Mouse (Mus musculus): Measurements from ENCODE around the gene Smoc2. TPM values are rescaled to one million over a fixed set of nuclear protein-coding genes. Genes with fewer than 3 reads are reported as not detected.

The Smoc2 gene
- total and polyA plus RNA-seq, 3 experiments, result not detected

DNA sequence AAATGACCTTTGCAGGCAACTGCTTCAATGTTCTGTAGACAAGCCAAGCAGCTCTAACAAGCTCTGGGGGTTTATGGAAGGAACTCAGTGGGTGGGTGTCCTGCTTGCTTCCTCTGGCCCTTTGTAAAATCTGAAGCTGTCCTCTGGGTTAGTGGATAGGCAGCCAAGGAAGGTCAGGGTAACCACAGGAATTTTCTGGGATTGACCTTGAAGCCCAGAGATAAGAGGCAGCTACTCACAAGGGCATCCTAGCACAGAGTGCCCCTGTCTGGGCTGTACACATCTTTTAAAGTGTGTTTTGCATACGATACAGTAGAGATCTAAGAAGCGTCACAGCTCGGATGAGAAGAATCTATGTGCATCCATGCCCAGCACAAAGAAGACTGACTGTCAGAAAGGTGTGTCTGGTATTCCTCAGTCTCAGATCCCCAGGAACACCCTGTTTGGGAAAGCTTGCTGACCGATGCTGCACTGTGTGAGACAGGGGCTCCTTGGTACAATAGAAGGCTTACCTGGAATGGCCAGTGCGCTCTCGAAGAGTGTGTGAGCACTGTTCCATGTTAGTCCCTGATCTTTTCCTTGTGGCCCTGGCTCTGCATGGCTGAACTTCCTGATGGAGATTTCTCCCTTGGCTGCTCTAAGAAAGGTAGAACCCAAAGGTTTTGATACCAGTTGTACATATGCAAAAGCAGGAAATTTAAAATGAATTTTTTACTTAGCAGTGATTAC lies 69.9 kb downstream of the Smoc2 start:
- H3K4me1 ChIP-seq (ENCODE audit: control insufficient read depth in 1 of 2, insufficient read depth in 2 of 2, low read length in 2 of 2), result no peaks in the 10 kb centered on the region
- no peak overlapping the region for H3K27ac ChIP-seq (ENCODE audit: control insufficient read depth, low read depth, low read length)
- no peaks in the 10 kb centered on the region for H3K9me3 ChIP-seq (replicated peaks; ENCODE audit: insufficient read depth, low read length)
- no peaks in the 10 kb centered on the region for H3K36me3 ChIP-seq (ENCODE audit: control insufficient read depth in 1 of 2, insufficient read depth in 2 of 2, low read length in 2 of 2)
- TF ChIP-seq KAT2A (conservative IDR thresholded peaks at IDR 0.05; ENCODE audit: low read depth, low read length), result no peak
- no peak for TF ChIP-seq ZMIZ1 (IDR thresholded peaks at IDR 0.05; ENCODE audit: low read depth, low read length)
- no peak for TF ChIP-seq POLR2A (IDR thresholded peaks at IDR 0.05; ENCODE audit: control insufficient read depth in 1 of 2, insufficient read depth in 1 of 2, low read depth in 1 of 2, low read length in 2 of 2, poor library complexity in 1 of 2)
- TF ChIP-seq CTCF (IDR thresholded peaks at IDR 0.05 in 2 of 3, conservative IDR thresholded peaks at IDR 0.05 in 1 of 3; ENCODE audit: control insufficient read depth in 1 of 3, insufficient read depth in 1 of 3, low read depth in 2 of 3, low read length in 3 of 3, poor library complexity in 1 of 3, severe bottlenecking in 1 of 3), result no peak
- TF ChIP-seq GATA1 (IDR thresholded peaks at IDR 0.05; ENCODE audit: low read depth, low read length), result no peak
- no peak for TF ChIP-seq E2F4 (IDR thresholded peaks at IDR 0.05; ENCODE audit: borderline replicate concordance, low read depth, low read length)
- TF ChIP-seq HCFC1 (IDR thresholded peaks at IDR 0.05; ENCODE audit: low read depth, low read length), result no peak
- TF ChIP-seq TAL1 (IDR thresholded peaks at IDR 0.05; ENCODE audit: low read length), result no peak
- no peak for TF ChIP-seq POLR2AphosphoS2 (IDR thresholded peaks at IDR 0.05; ENCODE audit: low read length)
- no peak for TF ChIP-seq MYC (IDR thresholded peaks at IDR 0.05; ENCODE audit: low read depth, low read length)
- no peak for TF ChIP-seq BHLHE40 (IDR thresholded peaks at IDR 0.05; ENCODE audit: borderline replicate concordance, low read depth, low read length)
- TF ChIP-seq EP300 (IDR thresholded peaks at IDR 0.05; ENCODE audit: low read depth in 1 of 2, low read length in 2 of 2), result no peak
- TF ChIP-seq ZKSCAN1 (IDR thresholded peaks at IDR 0.05; ENCODE audit: low read depth, low read length), result no peak
- TF ChIP-seq ETS1 (IDR thresholded peaks at IDR 0.05; ENCODE audit: low read depth, low read length), result no peak
- TF ChIP-seq USF2 (IDR thresholded peaks at IDR 0.05; ENCODE audit: borderline replicate concordance in 1 of 2, insufficient read depth in 1 of 2, low read depth in 1 of 2, low read length in 2 of 2), result no peak
- no peak overlapping the region for H3K4me3 ChIP-seq (ENCODE audit: control insufficient read depth in 1 of 2, insufficient read depth in 1 of 2, low read depth in 2 of 2, low read length in 2 of 2)
- no peaks in the 10 kb centered on the region for H3K27me3 ChIP-seq (ENCODE audit: control insufficient read depth in 1 of 2, insufficient read depth in 2 of 2, low read length in 2 of 2)
- no peak for DNase-seq (ENCODE audit: low read depth, low spot score)
- no peaks in the 10 kb centered on the region for H3K79me2 ChIP-seq (ENCODE audit: control insufficient read depth, insufficient read depth, low read length, poor library complexity)
- H3K9ac ChIP-seq (ENCODE audit: control insufficient read depth, low read depth, low read length, poor library complexity, severe bottlenecking), result no peak overlapping the region

DNA sequence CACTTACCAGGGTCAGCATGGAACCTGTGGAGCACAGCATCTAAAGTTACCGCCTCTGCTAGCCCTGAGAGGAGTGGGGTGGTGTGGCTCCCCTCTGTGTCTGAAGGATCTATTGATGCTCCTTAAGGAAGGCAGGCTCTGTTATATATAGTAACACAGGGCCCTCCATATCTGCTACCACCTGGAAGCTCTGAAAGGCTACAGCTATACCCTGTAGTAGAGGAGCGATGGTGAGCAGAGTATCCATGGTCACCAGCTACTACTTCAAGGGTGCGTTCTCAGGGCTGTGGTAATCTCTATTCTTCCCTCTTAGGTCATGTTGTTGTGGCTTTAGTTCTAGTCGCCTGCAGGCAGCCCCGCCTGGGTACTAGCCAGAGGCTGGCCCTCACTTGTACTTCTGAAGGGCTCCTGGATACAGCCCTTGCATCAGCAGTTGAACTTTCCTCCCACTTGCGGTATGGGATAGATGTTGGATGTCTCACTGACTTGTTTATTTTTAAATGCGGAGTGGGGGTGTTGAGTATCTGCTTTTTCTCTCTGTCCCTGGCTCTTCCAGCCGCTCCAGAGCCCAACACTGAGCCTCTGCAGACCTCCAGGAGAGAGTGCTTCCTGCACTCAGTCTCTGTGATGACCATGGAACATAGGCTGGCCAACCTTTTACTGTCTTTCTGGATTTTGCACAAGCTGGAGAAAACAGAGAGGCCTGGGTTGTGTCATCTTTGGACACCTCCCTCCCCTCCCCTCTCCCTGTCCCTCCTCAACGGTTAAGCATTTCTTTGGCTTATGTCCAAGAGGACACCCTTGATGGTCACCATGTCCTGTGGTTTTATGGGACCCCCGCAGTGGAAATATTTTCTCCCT lies 74.1 kb downstream of the Smoc2 start:
- no peak for DNase-seq (ENCODE audit: low read depth, low spot score)
- no peak overlapping the region for H3K9ac ChIP-seq (ENCODE audit: control insufficient read depth, low read depth, low read length, poor library complexity, severe bottlenecking)
- H3K9me3 ChIP-seq (replicated peaks; ENCODE audit: insufficient read depth, low read length), result no peaks in the 10 kb centered on the region
- no peak overlapping the region for H3K27ac ChIP-seq (ENCODE audit: control insufficient read depth, low read depth, low read length)
- H3K36me3 ChIP-seq (ENCODE audit: control insufficient read depth in 1 of 2, insufficient read depth in 2 of 2, low read length in 2 of 2), result no peaks in the 10 kb centered on the region
- H3K79me2 ChIP-seq (ENCODE audit: control insufficient read depth, insufficient read depth, low read length, poor library complexity), result no peaks in the 10 kb centered on the region
- H3K27me3 ChIP-seq (ENCODE audit: control insufficient read depth in 1 of 2, insufficient read depth in 2 of 2, low read length in 2 of 2), result no peaks in the 10 kb centered on the region
- TF ChIP-seq SMC3 (IDR thresholded peaks at IDR 0.05; ENCODE audit: low read depth, low read length), result no peak
- TF ChIP-seq HCFC1 (IDR thresholded peaks at IDR 0.05; ENCODE audit: low read depth, low read length), result no peak
- TF ChIP-seq RCOR1 (IDR thresholded peaks at IDR 0.05; ENCODE audit: low read depth, low read length), result no peak
- no peak for TF ChIP-seq MAFK (IDR thresholded peaks at IDR 0.05; ENCODE audit: borderline replicate concordance, low read depth, low read length)
- no peak for TF ChIP-seq ZKSCAN1 (IDR thresholded peaks at IDR 0.05; ENCODE audit: low read depth, low read length)
- TF ChIP-seq CTCF (IDR thresholded peaks at IDR 0.05 in 2 of 3, conservative IDR thresholded peaks at IDR 0.05 in 1 of 3; ENCODE audit: control insufficient read depth in 1 of 3, insufficient read depth in 1 of 3, low read depth in 2 of 3, low read length in 3 of 3, poor library complexity in 1 of 3, severe bottlenecking in 1 of 3), result no peak
- no peak for TF ChIP-seq NELFE (IDR thresholded peaks at IDR 0.05; ENCODE audit: low read depth, low read length)
- TF ChIP-seq NRF1 (IDR thresholded peaks at IDR 0.05; ENCODE audit: insufficient read depth, low read depth, low read length, poor library complexity, severe bottlenecking), result no peak
- no peak for TF ChIP-seq POLR2AphosphoS2 (IDR thresholded peaks at IDR 0.05; ENCODE audit: low read length)
- no peak for TF ChIP-seq TCF12 (IDR thresholded peaks at IDR 0.05; ENCODE audit: low read depth, low read length)
- TF ChIP-seq ZMIZ1 (IDR thresholded peaks at IDR 0.05; ENCODE audit: low read depth, low read length), result no peak
- TF ChIP-seq TBP (IDR thresholded peaks at IDR 0.05; ENCODE audit: low read depth, low read length), result no peak
- no peak for TF ChIP-seq GABPA (IDR thresholded peaks at IDR 0.05; ENCODE audit: low read depth, low read length)
- no peak for TF ChIP-seq BHLHE40 (IDR thresholded peaks at IDR 0.05; ENCODE audit: borderline replicate concordance, low read depth, low read length)
- TF ChIP-seq TAL1 (IDR thresholded peaks at IDR 0.05; ENCODE audit: low read length), result no peak
- no peak for TF ChIP-seq SIN3A (IDR thresholded peaks at IDR 0.05; ENCODE audit: low read length)
- no peaks in the 10 kb centered on the region for H3K4me1 ChIP-seq (ENCODE audit: control insufficient read depth in 1 of 2, insufficient read depth in 2 of 2, low read length in 2 of 2)
- no peak overlapping the region for H3K4me3 ChIP-seq (ENCODE audit: control insufficient read depth in 1 of 2, insufficient read depth in 1 of 2, low read depth in 2 of 2, low read length in 2 of 2)

Data from MEL (cell line).